Mouse (Mus musculus) bone marrow, adult 2 months (tissue): ENCODE results near the gene Degs2. TPM values are rescaled to one million over a fixed set of nuclear protein-coding genes. Genes with fewer than 3 reads are reported as not detected.
A peak's percentile ranks its signal among the peaks of the same experiment; 100 is the strongest.

ENCODE experiments used
- H3K27ac ChIP-seq: fragments of 200-500 bp; 2 replicates; pipeline ENCODE4 v1.5.1; 2012; ENCODE audit warnings: low read depth, mild to moderate bottlenecking, control low read depth, inconsistent platforms, low read length; ENCODE audit not compliant: control insufficient read depth, poor library complexity, insufficient read depth
- H3K4me1 ChIP-seq: fragments of 200-500 bp; 2 replicates; pipeline ENCODE4 v1.6.1; 2011; ENCODE audit warnings: low read length; ENCODE audit not compliant: control insufficient read depth, insufficient read depth
- H3K4me3 ChIP-seq: fragments of 200-500 bp; replicated peaks from 2 replicates; pipeline ENCODE3; 2011; ENCODE audit warnings: mild to moderate bottlenecking, low read depth, low read length, control low read depth; ENCODE audit not compliant: control insufficient read depth
- CTCF ChIP-seq: fragments of 200-500 bp; IDR thresholded peaks from 2 replicates; pipeline ENCODE4 v1.5.1; 2011; ENCODE audit warnings: low read length, control low read depth; ENCODE audit not compliant: control insufficient read depth, insufficient read depth
- POLR2A ChIP-seq: fragments of 200-500 bp; IDR thresholded peaks from 2 replicates; pipeline ENCODE4 v1.6.1; 2011; ENCODE audit warnings: low read depth, mild to moderate bottlenecking, control low read depth, low read length, borderline replicate concordance; ENCODE audit not compliant: control insufficient read depth
- WGBS: fragments of 180-500 bp; shearing (Covaris S2); methylation state at CpG from one replicate; pipeline ENCODE4 v1.1.7; 2018; 5-methylcytosine and 5-hydroxymethylcytosine counted together
- polyA plus RNA-seq: library from polyadenylated mRNA; stranded (reverse); fragments of >200 nt; gene quantifications from 2 replicates; pipeline ENCODE4 v1.2.4, GENCODE M21; 2011; ENCODE audit warnings: low replicate concordance; ENCODE audit not compliant: missing spikeins, insufficient read depth, insufficient read length

Gene Degs2
- polyA plus RNA-seq, 1 experiment: not detected

DNA sequence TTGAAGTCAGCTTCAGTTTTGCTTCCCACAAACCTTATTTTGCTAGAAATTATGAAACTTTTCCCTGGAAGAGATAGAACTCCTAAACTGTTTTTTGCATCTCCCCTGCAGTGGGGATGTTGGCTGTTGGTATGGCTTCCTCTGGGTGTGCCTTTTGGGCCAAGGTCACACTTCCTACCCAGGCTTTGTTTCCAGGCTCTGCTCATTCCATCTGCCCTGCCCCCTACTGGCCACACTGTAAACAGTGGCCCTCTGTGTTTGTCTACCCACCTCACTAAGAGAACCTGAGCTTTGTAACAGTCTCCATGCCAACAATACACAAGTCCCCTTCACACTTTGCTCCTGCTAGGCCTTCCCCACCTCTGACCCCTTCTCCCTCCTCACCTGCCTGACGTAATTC, 44.8 kb downstream of the Degs2 start:
- peak; percentile 77 for TF ChIP-seq CTCF
- TF ChIP-seq POLR2A: no peak

DNA sequence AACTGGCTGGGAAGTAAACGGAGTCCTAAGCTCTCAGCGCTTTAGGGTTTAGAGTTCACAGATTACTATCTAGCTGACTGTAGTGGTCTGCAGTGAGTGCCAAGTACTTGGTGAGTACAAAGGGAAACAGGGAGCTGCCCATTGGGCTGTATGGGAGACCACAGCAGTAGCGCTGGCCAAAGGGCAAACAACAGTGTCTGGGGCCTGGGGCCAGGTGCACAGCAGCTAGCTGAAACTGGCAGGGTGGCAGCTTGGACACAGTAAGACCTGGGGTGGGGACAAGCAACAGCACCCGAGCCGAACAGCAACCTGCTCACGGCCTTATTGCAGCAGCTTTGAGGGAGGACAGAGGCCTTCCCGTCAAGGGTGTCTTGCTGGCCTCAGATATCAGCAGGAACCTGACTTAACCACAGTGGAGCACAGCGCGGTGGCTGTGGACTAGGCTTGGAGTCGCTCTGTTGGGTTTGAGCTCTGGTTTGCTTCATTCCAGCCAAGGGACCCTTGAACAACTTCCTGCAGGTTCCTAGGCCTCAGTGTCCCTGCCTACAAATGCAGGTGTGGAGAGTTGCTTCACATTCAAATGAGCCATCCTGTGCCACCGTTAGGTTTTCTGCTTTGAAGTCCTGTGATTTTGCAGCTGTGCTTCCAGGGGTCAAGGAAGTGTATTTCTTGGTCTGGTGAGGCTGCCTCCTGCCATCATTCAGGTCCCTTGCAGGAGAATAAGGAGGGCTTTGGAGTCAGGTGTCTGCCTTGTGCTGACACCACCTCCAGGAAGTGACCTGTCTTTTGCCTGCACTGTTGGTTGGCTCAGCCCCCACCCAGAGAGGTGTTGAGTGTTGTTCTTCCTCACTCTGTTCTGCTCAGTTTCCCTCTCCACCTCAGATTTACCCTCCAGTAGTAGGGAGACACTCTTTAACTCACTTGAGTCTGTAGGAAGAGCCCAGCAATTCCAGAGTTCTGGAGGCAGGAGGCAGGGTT, 48.5 kb downstream of the Degs2 start:
- Histone ChIP-seq H3K4me1 (peaks cover 6% of the 10 kb centered on the region), H3K4me3 (no peak overlapping the region), H3K27ac (no peak overlapping the region)
- TF ChIP-seq CTCF: no peak
- no peak; the same call in 1 of the 2 replicates for TF ChIP-seq POLR2A
- 21% methylated on average over 11 of the region's 11 CpGs for WGBS

More for the DNA sequence above, 44.8 kb downstream of the Degs2 start:
- peaks cover 3% of the 10 kb centered on the region for H3K4me1 ChIP-seq
- H3K4me3 ChIP-seq: no peak overlapping the region
- WGBS: 67% methylated on average over 1 of the region's 1 CpGs
- H3K27ac ChIP-seq: no peak overlapping the region

DNA sequence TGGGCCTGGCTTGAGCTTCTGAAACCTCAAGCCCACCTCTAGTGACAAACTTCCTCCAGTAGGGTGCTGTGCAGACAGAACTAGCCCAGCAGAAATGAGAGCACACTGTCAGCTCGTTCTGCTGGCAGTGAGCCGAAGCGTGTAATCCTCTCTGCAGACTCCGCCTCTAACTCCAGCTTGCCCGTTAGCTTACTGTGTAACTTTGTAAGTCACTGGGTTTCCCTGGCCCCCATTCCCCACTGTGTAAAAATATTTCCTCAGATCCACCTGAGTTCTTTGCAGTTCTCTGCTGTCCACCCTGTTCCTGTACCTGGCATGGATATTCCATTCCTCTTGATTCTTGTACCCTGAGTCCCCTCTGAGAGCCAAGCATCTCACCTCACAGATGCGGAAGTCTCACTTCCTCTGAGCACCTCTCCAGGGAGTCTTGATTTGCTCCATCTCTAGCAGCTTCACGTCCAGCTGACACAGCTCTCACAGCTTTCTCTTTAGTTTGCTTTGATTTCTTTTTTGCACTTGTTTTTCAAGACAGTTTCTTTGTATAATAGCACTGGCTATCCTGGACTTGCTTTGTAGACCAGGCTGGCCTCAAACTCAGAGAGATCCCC, 51.0 kb downstream of the Degs2 start:
- peaks cover 8% of the 10 kb centered on the region for H3K4me1 ChIP-seq
- 39% methylated on average over 7 of the region's 7 CpGs for WGBS
- no peak overlapping the region for H3K4me3 ChIP-seq
- no peak for TF ChIP-seq CTCF
- no peak for TF ChIP-seq POLR2A
- peak overlapping the region; percentile 2; the same call in 1 of the 2 replicates for H3K27ac ChIP-seq

DNA sequence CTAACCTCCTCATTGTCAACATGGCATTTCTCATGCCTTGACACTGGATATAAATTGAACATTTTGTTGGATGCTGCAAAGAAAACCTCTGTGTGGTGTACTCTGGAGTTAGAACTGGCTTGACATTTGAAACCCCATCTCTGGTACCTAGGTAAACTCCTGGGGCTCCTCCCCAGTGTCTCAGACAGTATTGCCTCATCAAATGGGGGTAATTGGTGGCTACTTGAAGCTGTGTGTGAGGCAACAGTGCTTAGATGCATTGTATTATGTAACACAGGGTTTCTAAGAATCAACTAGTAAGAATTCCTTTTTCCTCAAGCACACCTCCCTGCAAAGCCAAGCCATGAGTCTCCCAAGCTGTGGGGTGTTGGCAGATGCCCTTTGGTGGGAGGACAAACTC, 54.3 kb downstream of the Degs2 start:
- no peak overlapping the region for H3K4me3 ChIP-seq
- no peak for TF ChIP-seq CTCF
- no peak for TF ChIP-seq POLR2A
- no peak overlapping the region for H3K27ac ChIP-seq
- H3K4me1 ChIP-seq: peaks cover 5% of the 10 kb centered on the region; the same call in 1 of the 2 replicates

DNA sequence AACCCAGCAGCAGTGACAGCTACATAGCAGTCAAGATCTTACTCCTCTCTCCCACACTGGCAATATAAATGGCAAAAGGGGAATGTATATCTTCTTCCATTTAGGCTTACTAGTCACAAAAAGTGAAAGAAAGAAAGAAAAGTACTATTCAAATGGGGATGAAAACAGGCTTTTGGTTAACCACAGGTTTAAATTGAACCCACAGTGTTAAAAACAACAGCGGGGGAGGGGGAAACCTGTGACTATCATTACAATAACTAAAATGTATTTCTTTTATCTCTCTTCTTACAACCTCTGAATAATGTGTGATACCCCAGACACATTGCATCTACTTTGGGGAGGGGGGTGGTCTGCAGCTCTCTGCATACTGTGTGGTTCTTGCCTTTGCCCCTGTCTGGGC, 55.9 kb downstream of the Degs2 start:
- Histone ChIP-seq H3K27ac (peak overlapping the region; percentile 12; the same call in 1 of the 2 replicates), H3K4me1 (peaks cover 4% of the 10 kb centered on the region; the same call in 1 of the 2 replicates), H3K4me3 (no peak overlapping the region)
- WGBS: 62% methylated on average over 1 of the region's 1 CpGs
- no peak for TF ChIP-seq CTCF
- no peak for TF ChIP-seq POLR2A

DNA sequence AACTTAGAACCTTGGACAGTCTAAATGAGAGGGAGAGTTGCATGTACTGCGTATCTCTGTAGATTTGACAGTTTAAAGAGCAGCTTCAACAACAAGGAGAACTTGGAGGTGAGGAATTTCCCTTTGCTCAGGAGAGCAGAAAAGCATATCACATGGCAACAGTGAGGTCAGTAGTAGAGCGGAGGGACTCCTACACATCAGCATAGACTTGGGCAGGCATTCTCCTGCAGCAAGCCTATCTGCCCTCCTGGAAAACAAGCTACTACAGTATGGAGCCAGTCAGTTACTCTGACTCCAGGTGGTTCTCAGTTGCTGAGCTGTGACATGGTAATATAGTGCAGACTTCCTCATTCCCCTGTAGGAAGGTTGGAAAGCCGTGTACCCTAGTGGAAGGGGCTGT, 60.1 kb downstream of the Degs2 start:
- no peak overlapping the region for H3K4me3 ChIP-seq
- no peak overlapping the region for H3K27ac ChIP-seq
- TF ChIP-seq CTCF (no peak), POLR2A (no peak)
- 58% methylated on average over 3 of the region's 3 CpGs for WGBS
- H3K4me1 ChIP-seq: peaks cover 6% of the 10 kb centered on the region; the same call in 1 of the 2 replicates

DNA sequence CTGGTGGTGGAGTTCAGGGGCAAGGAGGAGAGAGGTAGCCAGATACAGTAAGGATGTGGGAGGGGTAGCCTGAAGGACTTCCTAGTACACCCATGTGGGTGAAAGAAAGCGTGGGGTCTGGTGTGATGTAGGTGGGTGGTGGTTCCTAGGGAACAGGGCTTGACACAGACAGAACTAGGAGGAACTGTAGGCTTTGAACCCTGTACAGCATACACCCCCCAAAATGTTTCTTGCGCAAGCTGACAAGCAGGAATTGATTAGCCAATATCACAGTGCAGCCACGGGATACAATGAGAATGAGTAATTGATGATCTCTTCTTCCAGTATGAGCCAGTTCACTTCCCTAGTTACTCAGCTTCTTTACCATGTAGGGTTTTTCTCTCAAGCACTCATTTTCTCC, 63.0 kb downstream of the Degs2 start:
- TF ChIP-seq POLR2A (no peak), CTCF (no peak)
- Histone ChIP-seq H3K4me1 (peaks cover 7% of the 10 kb centered on the region; the same call in 1 of the 2 replicates), H3K27ac (no peak overlapping the region), H3K4me3 (no peak overlapping the region)
- WGBS: 43% methylated on average over 3 of the region's 3 CpGs

DNA sequence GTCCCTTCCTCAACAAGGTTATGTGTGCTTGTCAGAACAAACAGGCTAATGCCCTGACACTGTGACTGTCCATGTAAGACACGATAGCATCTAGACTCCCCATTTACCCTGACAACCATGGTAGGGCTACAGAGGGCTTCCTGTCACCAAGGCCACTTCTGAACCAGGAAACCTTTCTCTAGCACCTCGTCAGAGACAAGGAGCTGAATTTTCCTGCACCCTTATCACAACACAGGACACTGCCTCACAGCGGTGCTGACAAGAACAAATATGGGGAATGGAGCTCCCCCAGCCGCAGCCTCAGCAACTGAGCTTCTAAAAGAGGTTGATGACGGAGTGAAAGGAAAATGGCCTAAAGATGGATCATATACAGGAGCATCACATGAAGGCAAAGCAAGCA, 64.7 kb downstream of the Degs2 start:
- Histone ChIP-seq H3K27ac (no peak overlapping the region), H3K4me1 (peaks cover 9% of the 10 kb centered on the region; the same call in 1 of the 2 replicates), H3K4me3 (peak overlapping the region; percentile 12)
- WGBS: 65% methylated on average over 5 of the region's 5 CpGs
- TF ChIP-seq POLR2A (no peak), CTCF (no peak)
